Mouse (Mus musculus) E14TG2a.4 (cell line): ENCODE measurements around the gene Acoxl.
"Not testable (repeated sequence)": the region's sequence is repeated elsewhere in the genome, so short reads cannot be mapped to it uniquely, and the experiment has no call there.

Experiments
- H3K27me3 ChIP-seq: 2 replicates; pipeline ENCODE4 v1.6.1; 2014; ENCODE audit warnings: low read length, control low read depth; ENCODE audit not compliant: insufficient read depth
- H3K36me3 ChIP-seq: 2 replicates; pipeline ENCODE4 v1.6.1; 2014; ENCODE audit warnings: low read length, control low read depth; ENCODE audit not compliant: insufficient read depth
- H3K4me1 ChIP-seq: replicated peaks from 2 replicates; pipeline ENCODE4 v1.6.1; 2014; ENCODE audit warnings: low read depth, low read length, control low read depth
- H3K4me3 ChIP-seq: replicated peaks from 2 replicates; pipeline ENCODE4 v1.5.1; 2014; ENCODE audit warnings: mild to moderate bottlenecking, low read length
- H3K9me3 ChIP-seq: 2 replicates; pipeline ENCODE4 v1.6.1; 2014; ENCODE audit warnings: low read length, control low read depth
- CTCF ChIP-seq: conservative IDR thresholded peaks from 2 replicates; pipeline ENCODE4 v1.5.1; 2014; ENCODE audit warnings: low read length
- NANOG ChIP-seq: IDR thresholded peaks from 2 replicates; pipeline ENCODE4 v1.6.1; 2014; ENCODE audit warnings: borderline replicate concordance, low read length, mixed read lengths
- POU5F1 ChIP-seq: IDR thresholded peaks from 2 replicates; pipeline ENCODE4 v1.6.1; 2014; ENCODE audit warnings: low read length, borderline replicate concordance

The Acoxl gene

DNA sequence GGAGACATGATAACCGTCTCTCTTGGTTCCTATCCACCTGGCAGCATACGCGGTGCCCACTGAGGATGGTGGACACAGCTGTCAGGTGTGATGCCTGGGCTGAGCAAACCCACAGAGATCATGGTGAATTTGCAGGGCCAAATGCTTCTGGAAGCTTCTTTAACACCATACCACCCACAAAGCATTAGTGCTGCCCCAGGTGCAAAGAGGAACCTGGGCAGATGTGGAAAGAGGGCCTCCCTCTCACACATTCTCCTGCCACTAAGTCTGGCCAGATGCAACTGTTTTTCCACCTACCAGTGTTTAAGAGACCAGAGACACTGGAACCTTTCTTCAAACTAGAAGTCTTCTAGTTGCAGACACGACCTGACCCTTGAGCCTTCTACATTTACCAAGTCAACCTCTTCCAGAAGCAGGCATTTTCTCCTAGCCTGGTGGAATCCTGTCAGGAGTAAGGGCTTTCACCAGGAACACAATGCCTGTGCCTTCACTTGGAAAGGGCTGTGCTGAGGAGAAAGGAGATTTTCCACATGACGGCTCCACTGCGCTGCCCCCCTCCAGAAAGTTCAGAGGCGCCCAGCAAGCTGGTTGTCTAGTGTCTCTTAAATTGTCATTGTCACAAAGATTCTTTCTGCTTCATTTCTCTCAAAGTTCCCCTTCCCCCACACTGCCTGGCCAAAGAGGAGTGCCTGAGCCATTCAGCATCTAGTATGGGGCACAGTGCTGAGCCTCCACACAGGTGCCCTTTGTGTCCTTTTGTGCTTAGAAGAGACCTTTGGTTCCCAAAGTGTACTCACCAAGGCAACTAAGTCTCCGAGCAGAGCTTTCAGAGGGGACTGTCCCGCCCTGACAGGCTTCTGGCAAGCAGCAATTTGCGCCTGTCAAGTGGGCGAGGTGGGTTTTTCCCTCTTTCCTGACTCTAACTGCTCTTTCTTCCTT lies 253.0 kb downstream of the Acoxl start:
- Histone ChIP-seq H3K4me1 (no peaks in the 10 kb centered on the region), H3K4me3 (no peak overlapping the region), H3K36me3 (no peaks in the 10 kb centered on the region), H3K9me3 (no peaks in the 10 kb centered on the region), H3K27me3 (0 out of 2 replicates have a peak, but pooled peaks cover 3% of the 10 kb centered on the region)
- TF ChIP-seq CTCF: no peak
- TF ChIP-seq POU5F1: no peak
- TF ChIP-seq NANOG: no peak

DNA sequence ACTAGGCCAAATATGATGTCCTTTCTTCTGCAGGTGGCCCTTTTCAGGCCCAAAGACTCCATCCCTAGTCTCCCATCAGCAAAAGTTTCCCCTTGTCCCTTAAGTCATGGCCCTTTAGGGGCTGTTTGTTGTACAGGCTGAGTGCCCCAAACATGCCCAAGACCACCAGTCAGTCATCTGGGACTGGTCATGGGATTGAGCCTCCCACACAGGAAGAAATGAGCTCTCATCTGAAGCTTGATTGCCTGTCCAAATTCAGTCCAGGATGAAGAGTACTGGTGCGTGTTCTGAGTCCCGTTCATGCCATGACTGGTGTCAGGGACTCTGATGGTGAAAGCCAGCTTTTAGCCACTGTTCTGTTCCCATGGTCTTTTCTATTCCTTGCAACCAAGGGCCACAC lies 253.8 kb downstream of the Acoxl start:
- TF ChIP-seq NANOG: no peak
- TF ChIP-seq POU5F1: no peak
- TF ChIP-seq CTCF: no peak
- Histone ChIP-seq H3K36me3 (no peaks in the 10 kb centered on the region), H3K27me3 (0 out of 2 replicates have a peak, but pooled peaks cover 3% of the 10 kb centered on the region), H3K9me3 (no peaks in the 10 kb centered on the region), H3K4me3 (no peak overlapping the region), H3K4me1 (no peaks in the 10 kb centered on the region)

DNA sequence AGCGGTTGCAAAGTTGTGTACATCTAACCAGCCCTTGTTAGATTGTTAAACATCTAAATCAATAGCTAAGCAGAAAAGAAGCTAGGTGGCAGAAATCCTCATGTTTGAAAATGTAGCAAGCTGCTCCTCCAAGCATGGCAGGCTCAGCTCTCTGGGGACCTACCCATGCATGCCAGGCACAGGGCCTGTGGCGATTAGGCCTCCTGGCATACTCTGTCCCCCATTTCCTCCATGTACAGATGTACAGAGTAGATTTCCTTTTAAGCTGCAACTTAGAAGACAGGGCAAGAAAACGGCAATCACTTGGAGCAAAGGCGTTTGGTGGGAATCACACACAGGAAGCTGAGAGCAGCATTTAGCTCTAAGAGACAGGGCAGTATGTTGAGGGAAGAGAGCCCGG lies 255.5 kb downstream of the Acoxl start:
- Histone ChIP-seq H3K4me1 (no peaks in the 10 kb centered on the region), H3K36me3 (no peaks in the 10 kb centered on the region), H3K4me3 (no peak overlapping the region), H3K27me3 (0 out of 2 replicates have a peak, but pooled peaks cover 3% of the 10 kb centered on the region), H3K9me3 (no peaks in the 10 kb centered on the region)
- TF ChIP-seq NANOG (no peak), POU5F1 (no peak), CTCF (no peak)

DNA sequence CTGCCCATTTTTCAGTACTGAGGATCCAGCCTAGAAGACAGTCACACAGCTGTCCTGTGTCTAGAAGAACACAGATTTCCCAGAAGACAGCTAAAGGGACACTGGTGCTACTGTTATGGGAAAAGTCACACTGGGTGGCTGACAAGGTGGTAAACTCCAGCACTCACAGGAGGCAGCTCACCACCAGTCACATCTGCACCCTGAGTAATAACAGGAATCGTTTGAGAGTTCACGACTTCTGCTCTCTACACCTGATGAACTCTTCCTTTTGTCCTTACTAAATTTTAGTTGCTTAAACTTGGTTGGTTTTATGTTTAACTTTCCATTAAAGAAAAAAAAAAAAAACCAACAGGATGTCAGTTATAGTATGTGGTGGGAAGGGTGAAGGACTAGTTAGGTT lies 255.9 kb downstream of the Acoxl start:
- TF ChIP-seq NANOG: no peak
- TF ChIP-seq POU5F1: no peak
- no peak for TF ChIP-seq CTCF
- Histone ChIP-seq H3K4me1 (no peaks in the 10 kb centered on the region), H3K9me3 (no peaks in the 10 kb centered on the region), H3K4me3 (no peak overlapping the region), H3K36me3 (no peaks in the 10 kb centered on the region), H3K27me3 (0 out of 2 replicates have a peak, but pooled peaks cover 3% of the 10 kb centered on the region)

DNA sequence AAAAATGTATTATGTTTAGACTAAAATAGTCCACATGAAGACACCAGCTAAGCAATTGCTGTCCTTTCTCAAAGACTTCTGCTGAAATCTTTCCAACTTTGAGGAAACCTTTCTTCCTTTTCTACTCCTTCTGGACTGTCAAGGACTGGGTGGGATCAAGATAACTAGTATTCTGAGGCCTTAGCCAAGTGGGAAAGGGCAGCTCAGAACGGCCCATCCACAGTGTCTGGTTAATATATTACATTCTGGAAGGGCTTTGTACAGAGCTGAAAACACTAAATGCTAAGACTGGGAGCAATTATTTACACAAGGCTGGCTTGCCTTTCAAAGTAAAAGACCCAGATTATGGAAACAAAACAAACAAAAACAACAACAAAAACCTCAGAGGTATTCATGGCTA lies 256.6 kb downstream of the Acoxl start:
- H3K9me3 ChIP-seq: no peaks in the 10 kb centered on the region
- TF ChIP-seq CTCF: no peak
- no peak for TF ChIP-seq NANOG
- TF ChIP-seq POU5F1: no peak
- H3K4me3 ChIP-seq: no peak overlapping the region
- H3K36me3 ChIP-seq: no peaks in the 10 kb centered on the region
- no peaks in the 10 kb centered on the region for H3K4me1 ChIP-seq
- H3K27me3 ChIP-seq: 0 out of 2 replicates have a peak, but pooled peaks cover 3% of the 10 kb centered on the region

DNA sequence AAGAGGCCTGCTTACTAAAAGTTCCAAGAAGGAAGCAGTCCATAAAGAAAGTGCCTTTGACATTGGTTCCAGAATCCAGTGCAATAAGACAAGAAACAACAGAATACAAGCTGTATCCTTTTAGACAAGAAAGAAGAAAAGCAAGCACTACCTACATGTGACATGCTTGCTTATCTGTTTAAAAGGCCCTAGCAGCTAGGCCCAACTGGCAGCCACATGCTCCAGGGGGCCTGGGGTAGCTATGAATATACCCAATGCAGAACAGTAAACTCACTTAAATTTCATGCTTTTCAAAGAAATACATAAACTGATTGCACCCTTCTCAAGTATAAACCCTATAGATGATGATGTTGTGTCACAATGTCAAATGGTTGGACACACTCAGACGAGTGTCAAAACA lies 257.4 kb downstream of the Acoxl start:
- Histone ChIP-seq H3K9me3 (no peaks in the 10 kb centered on the region), H3K4me3 (no peak overlapping the region), H3K4me1 (peaks cover 6% of the 10 kb centered on the region), H3K27me3 (0 out of 2 replicates have a peak, but pooled peaks cover 3% of the 10 kb centered on the region), H3K36me3 (no peaks in the 10 kb centered on the region)
- TF ChIP-seq POU5F1 (no peak), NANOG (no peak), CTCF (no peak)

DNA sequence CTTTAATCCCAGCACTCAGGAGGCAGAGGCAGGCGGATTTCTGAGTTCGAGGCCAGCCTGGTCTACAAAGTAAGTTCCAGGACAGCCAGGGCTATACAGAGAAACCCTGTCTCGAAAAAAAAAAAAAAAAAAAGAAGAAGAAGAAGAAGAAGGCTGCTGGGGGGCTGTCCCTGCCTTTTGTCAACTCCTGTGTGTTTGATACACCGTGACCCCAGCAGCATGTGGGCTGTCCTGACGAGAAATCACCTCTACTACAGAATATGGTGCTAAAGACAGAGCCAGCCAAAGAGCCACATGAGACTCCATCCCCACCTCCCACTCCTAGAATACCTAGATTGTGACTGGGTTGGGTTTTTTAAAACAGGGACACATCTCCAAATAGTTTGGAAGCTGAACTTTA lies 259.4 kb downstream of the Acoxl start:
- H3K4me1 ChIP-seq: peaks cover 11% of the 10 kb centered on the region
- H3K4me3 ChIP-seq, H3K9me3 ChIP-seq, H3K27me3 ChIP-seq, H3K36me3 ChIP-seq: not testable (repeated sequence)

DNA sequence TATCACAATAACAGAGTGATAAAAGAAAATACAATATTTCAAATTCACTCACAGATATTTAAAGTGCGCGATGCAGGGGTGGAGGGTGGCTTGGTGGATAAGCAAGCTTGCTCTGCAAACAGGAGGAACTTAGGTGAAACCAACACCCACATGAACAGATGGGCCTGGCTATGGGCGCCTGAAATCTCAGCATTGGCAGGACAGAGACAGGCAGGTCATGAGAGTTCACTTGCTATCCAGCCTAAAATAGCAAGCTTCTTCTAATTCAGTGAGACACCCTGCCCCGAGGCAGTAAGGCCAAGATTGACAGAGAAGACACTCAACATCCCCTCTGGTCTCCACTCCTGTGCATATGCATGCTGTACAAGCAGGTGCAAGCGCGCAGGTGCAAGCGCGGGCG lies 263.4 kb downstream of the Acoxl start:
- no peaks in the 10 kb centered on the region for H3K27me3 ChIP-seq
- no peaks in the 10 kb centered on the region for H3K9me3 ChIP-seq
- peaks cover 11% of the 10 kb centered on the region for H3K4me1 ChIP-seq
- TF ChIP-seq POU5F1: no peak
- TF ChIP-seq NANOG: no peak
- TF ChIP-seq CTCF: no peak
- H3K36me3 ChIP-seq: no peaks in the 10 kb centered on the region
- H3K4me3 ChIP-seq: no peak overlapping the region

DNA sequence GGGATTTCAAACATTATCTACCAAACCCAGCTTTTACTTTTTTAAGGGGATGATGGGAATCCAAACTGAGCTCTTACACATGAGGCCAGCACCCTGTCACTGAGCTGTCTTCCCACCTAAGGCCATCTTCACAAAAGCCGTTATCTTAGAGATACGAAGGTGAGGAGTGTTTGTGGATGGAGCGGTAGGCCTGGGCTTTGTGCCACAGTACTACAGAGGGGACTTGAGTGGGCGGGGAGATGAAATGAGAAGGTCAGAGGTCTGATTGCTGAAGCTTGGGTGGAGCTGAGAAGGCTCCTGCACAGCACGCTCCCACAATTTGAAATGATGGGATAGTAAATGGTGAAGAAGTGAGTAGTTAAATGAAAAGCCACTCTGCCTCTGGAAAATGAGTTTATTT lies 266.1 kb downstream of the Acoxl start:
- Histone ChIP-seq H3K36me3 (no peaks in the 10 kb centered on the region), H3K4me1 (peaks cover 11% of the 10 kb centered on the region), H3K9me3 (no peaks in the 10 kb centered on the region), H3K4me3 (no peak overlapping the region), H3K27me3 (no peaks in the 10 kb centered on the region)
- TF ChIP-seq POU5F1 (no peak), CTCF (no peak), NANOG (no peak)
